Mouse (Mus musculus) large intestine, adult 2 months (tissue): Measurements from ENCODE around the gene Pigc. TPM values are rescaled to one million over a fixed set of nuclear protein-coding genes. Genes with fewer than 3 reads are reported as not detected.
A peak's percentile ranks its signal among the peaks of the same experiment; 100 is the strongest.

ENCODE experiments used
- DNase-seq: peaks from one replicate; pipeline ENCODE4 v3.0.0-alpha.2; 2012; ENCODE audit warnings: low read depth, low spot score
- WGBS: fragments of 180-500 bp; shearing (Covaris S2); methylation state at CpG from one replicate; pipeline ENCODE4 v1.1.7; 2018; 5-methylcytosine and 5-hydroxymethylcytosine counted together
- polyA plus RNA-seq: library from polyadenylated mRNA; depleted of rRNA; stranded (reverse); fragments of >200 nt; gene quantifications from 2 replicates; pipeline ENCODE4 v1.2.3, GENCODE M21; 2012; rRNA removed

Gene Pigc
- polyA plus RNA-seq, result 15.9 and 20.8 TPM in 2 replicates

- 2% methylated on average over 38 of the region's 38 CpGs for WGBS
- DNase-seq, result peak; percentile 78
These were observed at the start of gene Pigc for GRCm38 (mm10) chr1:161968589-161969407. Pigc (plus strand) TSS chr1:161969186.

GRCm38 (mm10) chr1:161919594-161919993, 49.4 kb upstream of the Pigc start:
- DNase-seq, result no peak
- 96% methylated on average over 2 of the region's 2 CpGs for WGBS

GRCm38 (mm10) chr1:161920475-161921454, 48.2 kb upstream of the Pigc start:
- 91% methylated on average over 9 of the region's 9 CpGs for WGBS
- DNase-seq, result no peak

GRCm38 (mm10) chr1:161921928-161922327, 47.1 kb upstream of the Pigc start:
- no peak for DNase-seq
- 80% methylated on average over 6 of the region's 6 CpGs for WGBS

GRCm38 (mm10) chr1:161924321-161924720, 44.7 kb upstream of the Pigc start:
- DNase-seq, result no peak

GRCm38 (mm10) chr1:161925281-161925805, 43.6 kb upstream of the Pigc start:
- WGBS, result 80% methylated on average over 13 of the region's 13 CpGs
- no peak for DNase-seq

More at GRCm38 (mm10) chr1:161924321-161924720, 44.7 kb upstream of the Pigc start:
- 80% methylated on average over 3 of the region's 3 CpGs for WGBS

GRCm38 (mm10) chr1:161927976-161928375, 41.0 kb upstream of the Pigc start:
- 76% methylated on average over 2 of the region's 2 CpGs for WGBS
- no peak for DNase-seq

- 51% methylated on average over 4 of the region's 4 CpGs for WGBS
- DNase-seq, result no peak
These were observed 37.7 kb upstream of the Pigc start for GRCm38 (mm10) chr1:161931313-161931712.

GRCm38 (mm10) chr1:161931817-161932216, 37.2 kb upstream of the Pigc start:
- DNase-seq, result no peak
- WGBS, result 85% methylated on average over 10 of the region's 10 CpGs

GRCm38 (mm10) chr1:161932286-161932685, 36.7 kb upstream of the Pigc start:
- WGBS, result 75% methylated on average over 4 of the region's 4 CpGs
- DNase-seq, result no peak

GRCm38 (mm10) chr1:161942082-161942481, 26.9 kb upstream of the Pigc start:
- DNase-seq, result no peak
- 78% methylated on average over 2 of the region's 2 CpGs for WGBS

GRCm38 (mm10) chr1:161951009-161951779, 17.8 kb upstream of the Pigc start:
- 23% methylated on average over 5 of the region's 5 CpGs for WGBS
- no peak for DNase-seq

GRCm38 (mm10) chr1:161952599-161952998, 16.4 kb upstream of the Pigc start:
- DNase-seq, result no peak
- 41% methylated on average over 1 of the region's 1 CpGs for WGBS

- DNase-seq, result no peak
- WGBS, result 65% methylated on average over 5 of the region's 5 CpGs
These were observed 13.1 kb upstream of the Pigc start for GRCm38 (mm10) chr1:161955846-161956245.

GRCm38 (mm10) chr1:161957964-161958950, 10.7 kb upstream of the Pigc start:
- no peak for DNase-seq

GRCm38 (mm10) chr1:161962465-161963377, 6.3 kb upstream of the Pigc start:
- WGBS, result 49% methylated on average over 3 of the region's 3 CpGs
- no peak for DNase-seq

More at GRCm38 (mm10) chr1:161957964-161958950, 10.7 kb upstream of the Pigc start:
- 74% methylated on average over 19 of the region's 19 CpGs for WGBS

GRCm38 (mm10) chr1:161967936-161968335, 1.1 kb upstream of the Pigc start:
- WGBS, result 29% methylated on average over 2 of the region's 2 CpGs
- DNase-seq, result no peak
